Mouse (Mus musculus): ENCODE results near the gene Serinc4.

DNA sequence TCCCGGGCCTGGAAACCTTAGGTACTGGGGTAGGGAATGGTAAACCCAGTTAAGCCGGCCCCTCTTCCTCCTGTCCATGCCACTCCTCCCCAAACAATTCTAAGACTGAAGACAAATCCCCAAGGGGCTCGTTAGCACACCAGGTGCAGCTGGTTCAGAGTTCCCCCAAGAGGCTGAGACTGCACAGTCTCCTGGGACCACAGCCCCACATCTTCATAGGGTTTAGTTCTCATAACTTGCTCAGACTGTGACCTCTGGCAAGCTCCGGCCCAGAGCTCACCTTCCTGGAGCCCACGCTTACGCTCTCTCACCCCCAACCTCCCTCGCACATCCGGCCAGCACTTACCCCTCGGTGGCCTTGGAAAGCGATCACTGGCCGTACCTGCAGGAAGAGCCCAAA is 14.8 kb downstream of the Serinc4 start:
- no peak for TF ChIP-seq POLR2A (IDR thresholded peaks at IDR 0.05; ENCODE audit: control insufficient read depth, low read depth, low read length)
- TF ChIP-seq CTCF (IDR thresholded peaks at IDR 0.05; ENCODE audit: control insufficient read depth, insufficient read depth, insufficient replicate concordance, low read depth, low read length), result no peak

Measured in testis, adult 2 months (tissue).